Mouse (Mus musculus): Measurements from ENCODE around the gene Mansc4. TPM values are rescaled to one million over a fixed set of nuclear protein-coding genes. Genes with fewer than 3 reads are reported as not detected.

Gene Mansc4
- polyA plus RNA-seq, 1 experiment from 2014 or later: 0.32 TPM

- Histone ChIP-seq H3K36me3 (ENCODE audit: control insufficient read depth, insufficient read depth, low read length) (peaks cover 2% of the 10 kb centered on the region), H3K9ac (ENCODE audit: low read length) (no peak overlapping the region), H3K9me3 (ENCODE audit: control insufficient read depth, low read length) (no peaks in the 10 kb centered on the region), H3K4me1 (ENCODE audit: control insufficient read depth, insufficient read depth, low read length) (no peaks in the 10 kb centered on the region), H3K4me3 (ENCODE audit: low read depth, low read length) (no peak overlapping the region), H3K4me2 (ENCODE audit: low read depth) (no peak overlapping the region), H3K27me3 (ENCODE audit: control insufficient read depth, insufficient read depth, low read length) (no peaks in the 10 kb centered on the region), H3K27ac (ENCODE audit: low read depth, low read length) (no peak overlapping the region)
- 70% methylated on average over 10 of the region's 10 CpGs for WGBS
- DNase-seq (ENCODE audit: low spot score) (no peak), ATAC-seq (ENCODE audit: insufficient read depth, low FRiP score, low TSS enrichment) (no peak)
Observed at GRCm38 (mm10) chr6:147064226-147064943, 22.4 kb downstream of the Mansc4 start.

- no peak overlapping the region for H3K4me2 ChIP-seq (ENCODE audit: low read depth)
Observed at GRCm38 (mm10) chr6:147062694-147063093, 24.1 kb downstream of the Mansc4 start.

GRCm38 (mm10) chr6:147062034-147062433, 24.8 kb downstream of the Mansc4 start:
- H3K27me3 ChIP-seq (ENCODE audit: control insufficient read depth, insufficient read depth, low read length): no peaks in the 10 kb centered on the region
- H3K4me1 ChIP-seq (ENCODE audit: control insufficient read depth, insufficient read depth, low read length): no peaks in the 10 kb centered on the region
- no peaks in the 10 kb centered on the region for H3K9me3 ChIP-seq (ENCODE audit: control insufficient read depth, low read length)
- no peak overlapping the region for H3K4me2 ChIP-seq (ENCODE audit: low read depth)
- H3K9ac ChIP-seq (ENCODE audit: low read length): no peak overlapping the region
- DNase-seq (ENCODE audit: low spot score) (no peak), ATAC-seq (ENCODE audit: insufficient read depth, low FRiP score, low TSS enrichment) (no peak)
- no peak overlapping the region for H3K27ac ChIP-seq (ENCODE audit: low read depth, low read length)
- no peak overlapping the region for H3K4me3 ChIP-seq (ENCODE audit: low read depth, low read length)
- H3K36me3 ChIP-seq (ENCODE audit: control insufficient read depth, insufficient read depth, low read length): peaks cover 2% of the 10 kb centered on the region
- 80% methylated on average over 7 of the region's 7 CpGs for WGBS

More at GRCm38 (mm10) chr6:147062694-147063093, 24.1 kb downstream of the Mansc4 start:
- H3K4me1 ChIP-seq (ENCODE audit: control insufficient read depth, insufficient read depth, low read length): no peaks in the 10 kb centered on the region
- H3K36me3 ChIP-seq (ENCODE audit: control insufficient read depth, insufficient read depth, low read length): peaks cover 2% of the 10 kb centered on the region
- H3K27me3 ChIP-seq (ENCODE audit: control insufficient read depth, insufficient read depth, low read length): no peaks in the 10 kb centered on the region
- no peak overlapping the region for H3K27ac ChIP-seq (ENCODE audit: low read depth, low read length)
- 91% methylated on average over 7 of the region's 7 CpGs for WGBS
- DNase-seq (ENCODE audit: low spot score) (no peak), ATAC-seq (ENCODE audit: insufficient read depth, low FRiP score, low TSS enrichment) (no peak)
- H3K9me3 ChIP-seq (ENCODE audit: control insufficient read depth, low read length): no peaks in the 10 kb centered on the region
- H3K9ac ChIP-seq (ENCODE audit: low read length): no peak overlapping the region
- H3K4me3 ChIP-seq (ENCODE audit: low read depth, low read length): no peak overlapping the region

GRCm38 (mm10) chr6:147061630-147062029, 25.2 kb downstream of the Mansc4 start:
- no peak for DNase-seq (ENCODE audit: low spot score)
- Histone ChIP-seq H3K9me3 (ENCODE audit: control insufficient read depth, low read length) (no peaks in the 10 kb centered on the region), H3K4me1 (ENCODE audit: control insufficient read depth, insufficient read depth, low read length) (no peaks in the 10 kb centered on the region), H3K36me3 (ENCODE audit: control insufficient read depth, insufficient read depth, low read length) (peaks cover 2% of the 10 kb centered on the region), H3K4me3 (ENCODE audit: low read depth, low read length) (no peak overlapping the region), H3K27me3 (ENCODE audit: control insufficient read depth, insufficient read depth, low read length) (no peaks in the 10 kb centered on the region), H3K9ac (ENCODE audit: low read length) (no peak overlapping the region), H3K4me2 (ENCODE audit: low read depth) (no peak overlapping the region), H3K27ac (ENCODE audit: low read depth, low read length) (no peak overlapping the region)
- 93% methylated on average over 9 of the region's 9 CpGs for WGBS
- no peak for ATAC-seq (ENCODE audit: insufficient read depth, low FRiP score, low TSS enrichment)

GRCm38 (mm10) chr6:147059326-147059725, 27.5 kb downstream of the Mansc4 start:
- DNase-seq (ENCODE audit: low spot score) (no peak), ATAC-seq (ENCODE audit: insufficient read depth, low FRiP score, low TSS enrichment) (no peak)
- peaks cover 2% of the 10 kb centered on the region for H3K36me3 ChIP-seq (ENCODE audit: control insufficient read depth, insufficient read depth, low read length)

GRCm38 (mm10) chr6:147055374-147055977, 31.4 kb downstream of the Mansc4 start:
- DNase-seq (ENCODE audit: low spot score): no peak
- ATAC-seq (ENCODE audit: insufficient read depth, low FRiP score, low TSS enrichment): no peak
- no peak overlapping the region for H3K4me2 ChIP-seq (ENCODE audit: low read depth)
- no peaks in the 10 kb centered on the region; the same call in 1 of the 2 replicates for H3K36me3 ChIP-seq (ENCODE audit: control insufficient read depth, insufficient read depth, low read length)
- no peak overlapping the region for H3K9ac ChIP-seq (ENCODE audit: low read length)
- no peak overlapping the region for H3K4me3 ChIP-seq (ENCODE audit: low read depth, low read length)
- no peaks in the 10 kb centered on the region for H3K4me1 ChIP-seq (ENCODE audit: control insufficient read depth, insufficient read depth, low read length)
- H3K27me3 ChIP-seq (ENCODE audit: control insufficient read depth, insufficient read depth, low read length): no peaks in the 10 kb centered on the region
- H3K9me3 ChIP-seq (ENCODE audit: control insufficient read depth, low read length): no peaks in the 10 kb centered on the region
- no peak overlapping the region for H3K27ac ChIP-seq (ENCODE audit: low read depth, low read length)
- 90% methylated on average over 10 of the region's 10 CpGs for WGBS

More at GRCm38 (mm10) chr6:147059326-147059725, 27.5 kb downstream of the Mansc4 start:
- Histone ChIP-seq H3K9me3 (ENCODE audit: control insufficient read depth, low read length) (no peaks in the 10 kb centered on the region), H3K4me3 (ENCODE audit: low read depth, low read length) (no peak overlapping the region), H3K9ac (ENCODE audit: low read length) (no peak overlapping the region), H3K4me1 (ENCODE audit: control insufficient read depth, insufficient read depth, low read length) (no peaks in the 10 kb centered on the region), H3K4me2 (ENCODE audit: low read depth) (no peak overlapping the region), H3K27ac (ENCODE audit: low read depth, low read length) (no peak overlapping the region), H3K27me3 (ENCODE audit: control insufficient read depth, insufficient read depth, low read length) (no peaks in the 10 kb centered on the region)
- WGBS: 69% methylated on average over 7 of the region's 7 CpGs

GRCm38 (mm10) chr6:147053785-147054646, 32.8 kb downstream of the Mansc4 start:
- Histone ChIP-seq H3K4me2 (ENCODE audit: low read depth) (no peak overlapping the region), H3K36me3 (ENCODE audit: control insufficient read depth, insufficient read depth, low read length) (peaks cover 6% of the 10 kb centered on the region), H3K27ac (ENCODE audit: low read depth, low read length) (no peak overlapping the region), H3K27me3 (ENCODE audit: control insufficient read depth, insufficient read depth, low read length) (no peaks in the 10 kb centered on the region), H3K4me1 (ENCODE audit: control insufficient read depth, insufficient read depth, low read length) (no peaks in the 10 kb centered on the region), H3K9me3 (ENCODE audit: control insufficient read depth, low read length) (no peaks in the 10 kb centered on the region), H3K4me3 (ENCODE audit: low read depth, low read length) (no peak overlapping the region), H3K9ac (ENCODE audit: low read length) (no peak overlapping the region)
- DNase-seq (ENCODE audit: low spot score) (no peak), ATAC-seq (ENCODE audit: insufficient read depth, low FRiP score, low TSS enrichment) (no peak)
- 90% methylated on average over 19 of the region's 19 CpGs for WGBS

- Histone ChIP-seq H3K4me3 (ENCODE audit: low read depth, low read length) (no peak overlapping the region), H3K9me3 (ENCODE audit: control insufficient read depth, low read length) (no peaks in the 10 kb centered on the region), H3K4me1 (ENCODE audit: control insufficient read depth, insufficient read depth, low read length) (no peaks in the 10 kb centered on the region), H3K27me3 (ENCODE audit: control insufficient read depth, insufficient read depth, low read length) (no peaks in the 10 kb centered on the region), H3K9ac (ENCODE audit: low read length) (no peak overlapping the region), H3K36me3 (ENCODE audit: control insufficient read depth, insufficient read depth, low read length) (peaks cover 6% of the 10 kb centered on the region), H3K27ac (ENCODE audit: low read depth, low read length) (no peak overlapping the region), H3K4me2 (ENCODE audit: low read depth) (no peak overlapping the region)
- 92% methylated on average over 9 of the region's 9 CpGs for WGBS
- DNase-seq (ENCODE audit: low spot score) (no peak), ATAC-seq (ENCODE audit: insufficient read depth, low FRiP score, low TSS enrichment) (no peak)
Observed at GRCm38 (mm10) chr6:147052440-147052839, 34.4 kb downstream of the Mansc4 start.
